Mouse (Mus musculus): Measurements from ENCODE around the gene 1700012B09Rik.

Gene 1700012B09Rik

DNA sequence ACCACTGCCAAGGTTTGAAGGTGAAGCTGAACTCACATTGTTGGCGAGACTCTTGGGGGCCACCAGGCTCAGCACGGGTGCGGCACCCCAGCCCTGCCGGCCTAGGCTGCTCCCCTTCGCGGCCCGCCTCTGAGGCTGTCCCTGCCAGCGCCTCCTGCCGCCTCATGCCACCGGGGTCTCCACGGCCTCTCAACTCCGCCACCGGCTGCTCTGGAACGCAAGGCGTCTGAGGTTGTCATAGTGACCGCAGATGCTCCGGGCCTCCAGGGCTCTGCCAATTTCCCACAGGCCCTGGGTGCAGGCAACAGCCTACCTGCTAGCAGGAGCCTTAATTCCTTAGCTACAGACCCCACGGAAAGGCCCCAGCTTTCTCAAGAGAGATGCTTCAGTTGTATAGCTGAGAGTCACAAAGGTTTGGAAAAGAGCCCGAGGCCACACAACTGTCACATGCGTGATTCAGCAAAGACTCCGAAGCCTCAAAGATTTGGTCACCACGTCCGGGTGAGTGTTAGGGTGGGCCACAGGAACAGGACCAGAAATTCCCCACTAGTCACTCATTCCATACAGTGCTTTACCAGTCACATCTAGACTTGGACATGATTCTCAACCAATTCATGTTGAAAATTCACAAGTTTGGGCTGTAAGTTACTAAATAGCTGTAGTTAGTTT lies at the start of gene 1700012B09Rik:
TSS of gene 1700012B09Rik (minus strand) at position 228 of the 669 bp plus-strand sequence.
- no peak for DNase-seq (ENCODE audit: low spot score)

DNA sequence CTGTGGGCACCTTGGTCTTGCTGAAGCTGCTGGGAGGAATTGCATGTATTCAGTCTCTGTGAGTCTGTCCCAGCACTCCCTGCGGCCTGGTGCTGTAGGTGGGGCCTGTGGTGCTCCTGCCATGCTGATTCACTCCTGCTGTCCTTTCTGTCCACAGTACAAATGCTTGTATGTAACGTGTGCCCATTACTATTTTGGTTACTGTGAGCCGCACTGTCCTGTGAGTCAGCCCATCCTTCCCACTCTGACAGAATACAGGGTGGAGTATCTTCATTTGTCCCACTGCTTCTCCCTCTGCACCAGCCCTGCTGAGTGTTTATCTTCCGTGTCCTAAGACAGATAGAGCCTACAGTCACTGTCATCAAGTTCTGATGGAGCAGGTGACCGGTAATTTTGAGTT lies 39.3 kb upstream of the 1700012B09Rik start:
- DNase-seq (ENCODE audit: low spot score): no peak

DNA sequence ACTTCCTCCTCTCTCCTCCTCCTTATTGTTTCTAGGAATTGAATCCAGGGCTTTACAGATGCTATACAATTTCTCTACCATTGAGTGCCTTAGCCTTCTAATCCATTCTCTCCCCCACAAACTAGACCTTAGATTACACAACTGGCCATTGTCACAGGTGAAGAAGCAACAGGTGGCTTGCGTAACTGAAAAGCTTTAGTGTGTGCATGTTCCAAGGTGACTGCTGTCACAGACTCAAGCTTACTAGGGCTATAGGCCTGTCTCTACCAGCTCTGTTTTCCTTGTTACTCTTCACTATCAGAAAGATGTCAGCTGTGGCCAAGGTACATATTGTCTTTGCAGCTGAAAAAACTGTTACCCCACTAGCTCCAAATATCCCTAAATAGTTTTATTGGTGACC lies 36.0 kb upstream of the 1700012B09Rik start:
- no peak for DNase-seq (ENCODE audit: low spot score)

DNA sequence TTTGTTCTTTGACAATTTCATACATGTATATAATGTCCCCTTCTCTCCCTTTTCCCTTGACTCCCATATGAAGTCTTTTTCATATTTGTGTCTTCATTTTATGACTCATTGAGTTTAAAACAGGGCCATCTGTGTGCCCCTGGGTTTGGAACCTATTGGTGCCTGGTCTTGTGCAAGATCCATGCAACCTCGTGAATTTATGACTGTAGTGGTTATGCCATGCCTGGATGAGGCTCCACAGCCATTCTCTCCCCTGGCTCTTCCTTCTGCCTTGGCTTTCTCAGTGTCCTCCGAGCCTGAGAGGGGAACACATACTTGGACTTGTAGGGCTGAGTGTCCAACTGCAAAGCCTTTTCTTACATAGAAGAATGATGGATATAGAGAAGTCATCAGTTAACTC lies 34.9 kb upstream of the 1700012B09Rik start:
- DNase-seq (ENCODE audit: low spot score): no peak

DNA sequence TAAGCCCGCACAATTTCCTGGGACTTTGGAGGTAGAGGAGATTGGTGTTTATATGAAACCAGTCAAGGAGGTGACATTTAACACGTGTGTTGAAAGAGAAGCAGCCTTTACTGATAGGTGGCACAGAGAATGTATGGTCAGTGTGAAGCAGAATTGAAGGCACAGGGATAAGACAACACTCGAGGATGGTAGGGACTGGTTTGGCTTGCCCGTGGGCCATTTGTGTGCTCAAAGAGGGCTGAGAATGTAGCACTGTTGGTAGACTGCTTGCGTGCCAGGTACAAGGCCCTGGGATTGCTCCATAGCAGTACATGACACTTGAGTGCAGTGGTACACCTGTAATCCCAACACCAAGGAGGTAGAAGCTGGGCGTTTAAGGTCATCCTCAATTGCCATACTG lies 16.5 kb upstream of the 1700012B09Rik start:
- DNase-seq (ENCODE audit: low spot score): no peak

DNA sequence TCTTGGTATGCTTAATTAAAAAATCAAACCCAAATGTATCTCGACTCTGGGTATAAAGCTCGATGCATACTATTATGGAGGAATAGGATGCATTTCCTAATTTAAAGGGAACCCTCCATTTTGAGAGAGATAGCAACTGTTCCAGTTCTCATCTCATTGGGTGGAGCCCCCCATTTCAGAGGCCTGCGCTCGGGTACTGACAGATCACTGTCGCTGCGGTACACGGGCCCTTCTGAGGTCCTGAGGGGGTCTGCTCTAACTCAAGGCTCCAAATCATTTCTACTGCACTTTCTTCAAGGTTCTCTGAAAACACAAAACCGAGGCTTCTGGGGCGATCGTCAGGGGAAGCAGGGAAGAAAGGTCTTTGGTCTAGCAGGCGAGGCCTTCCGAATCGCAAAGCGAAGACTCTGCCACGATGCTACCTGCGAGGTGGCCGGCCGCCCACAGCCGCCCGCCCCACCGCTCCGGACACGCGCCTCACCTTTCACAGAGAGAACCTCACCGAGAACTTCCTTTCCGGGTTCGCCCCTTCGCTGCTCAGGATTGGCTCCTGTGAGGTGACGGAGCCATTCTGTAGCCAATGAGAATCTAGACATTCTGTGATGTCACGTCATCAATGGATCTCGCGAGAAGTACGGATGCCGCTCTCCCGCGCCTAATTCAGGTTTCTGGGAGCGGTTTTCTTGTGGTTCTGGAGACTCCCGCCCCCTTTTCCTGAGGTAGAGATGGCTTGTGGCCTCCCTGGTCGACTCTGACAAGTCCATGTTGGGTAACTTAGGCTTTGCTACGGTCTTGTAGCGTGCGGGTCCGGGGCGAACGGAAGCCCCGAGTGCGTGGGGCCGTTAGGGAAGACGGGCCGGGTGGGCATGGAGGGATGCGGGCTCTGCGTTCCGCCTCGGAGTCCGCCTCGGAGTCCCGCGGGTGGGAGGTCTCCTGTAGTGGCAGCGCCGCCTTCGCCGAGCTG lies 13.5 kb upstream of the 1700012B09Rik start, which contains the start of the genes Mre11a and Ankrd49:
TSS of gene Mre11a (plus strand) at position 616 of the 964 bp plus-strand sequence.
TSS of gene Ankrd49 (minus strand) at position 818 of the 964 bp plus-strand sequence.
- peak; percentile 85 for DNase-seq (ENCODE audit: low spot score)

DNA sequence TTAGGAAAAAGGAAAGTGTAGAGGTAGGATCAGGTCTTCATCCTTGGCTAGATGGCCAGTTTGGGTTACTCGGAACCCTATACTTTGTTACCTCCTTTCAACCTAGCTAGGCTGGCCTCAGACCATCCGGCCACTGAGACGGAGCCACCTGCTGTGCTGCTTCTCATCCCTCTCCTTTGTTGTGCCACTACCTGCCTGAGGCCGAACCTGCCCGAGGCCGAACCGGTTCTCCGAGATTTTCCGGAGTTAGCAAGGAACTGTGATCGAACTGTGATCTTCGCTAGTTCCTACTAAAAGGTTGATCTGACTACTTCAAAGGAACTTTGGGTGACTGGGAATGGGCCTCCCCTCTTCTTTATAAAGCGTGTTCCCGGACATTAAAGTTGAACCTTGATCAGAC lies 7.5 kb upstream of the 1700012B09Rik start:
- DNase-seq (ENCODE audit: low spot score): peak; percentile 33

DNA sequence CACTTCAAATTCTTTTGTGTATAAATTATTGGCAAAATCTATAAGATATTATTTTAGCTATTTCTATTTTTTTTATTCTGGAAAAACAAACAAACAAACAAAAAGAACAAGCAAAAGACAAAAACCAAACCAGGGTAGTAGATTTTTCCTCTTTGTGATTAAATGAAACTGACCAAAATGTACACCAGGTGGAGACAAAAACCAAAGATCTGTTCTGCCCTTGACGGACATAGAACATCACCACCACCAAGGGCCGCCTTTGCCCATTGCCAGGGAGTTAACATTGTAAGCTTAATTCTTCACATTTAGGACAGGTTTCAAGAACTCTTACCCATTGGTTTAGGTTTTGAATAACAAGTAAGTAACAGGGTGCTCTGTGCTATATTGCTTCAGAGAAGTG lies 3.0 kb upstream of the 1700012B09Rik start:
- no peak for DNase-seq (ENCODE audit: low spot score)

DNA sequence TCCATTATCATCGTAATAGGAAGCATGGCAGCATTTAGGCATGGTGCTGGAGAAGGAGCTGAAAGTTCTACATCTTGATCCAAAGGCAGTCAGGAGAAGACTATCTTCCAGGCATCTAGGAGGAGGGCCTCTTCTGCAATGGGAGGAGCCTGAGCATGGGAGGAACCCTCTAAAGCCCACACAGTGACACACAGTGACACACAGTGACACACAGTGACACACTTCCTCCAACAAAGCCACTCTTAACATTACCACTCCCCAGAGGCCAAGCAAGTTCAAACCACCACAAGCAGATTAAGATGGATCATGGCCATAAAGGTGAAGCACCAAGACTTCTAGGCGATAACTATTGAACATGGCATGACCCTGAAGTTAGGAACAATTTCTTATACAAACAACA lies 1.2 kb upstream of the 1700012B09Rik start:
- DNase-seq (ENCODE audit: low spot score): no peak

DNA sequence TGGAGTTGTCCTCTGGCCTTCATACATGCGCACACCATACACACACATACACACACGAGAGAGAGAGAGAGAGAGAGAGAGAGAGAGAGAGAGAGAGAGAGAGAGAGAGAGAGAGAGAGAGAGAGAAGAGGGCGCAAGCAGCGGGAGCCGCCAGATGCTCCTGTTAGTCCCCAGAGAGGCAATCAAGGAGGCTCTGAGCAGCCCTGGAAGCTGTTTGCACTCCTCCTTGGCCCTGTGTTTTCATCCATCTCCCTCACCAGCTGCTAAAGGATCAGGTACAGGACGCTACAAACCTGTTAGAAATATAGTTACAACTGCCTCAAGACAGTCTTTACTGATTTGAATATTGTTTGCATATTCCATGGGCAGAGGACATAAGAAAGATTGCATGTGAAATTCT lies 1.0 kb downstream of the 1700012B09Rik start:
- DNase-seq (ENCODE audit: low spot score): no peak

DNA sequence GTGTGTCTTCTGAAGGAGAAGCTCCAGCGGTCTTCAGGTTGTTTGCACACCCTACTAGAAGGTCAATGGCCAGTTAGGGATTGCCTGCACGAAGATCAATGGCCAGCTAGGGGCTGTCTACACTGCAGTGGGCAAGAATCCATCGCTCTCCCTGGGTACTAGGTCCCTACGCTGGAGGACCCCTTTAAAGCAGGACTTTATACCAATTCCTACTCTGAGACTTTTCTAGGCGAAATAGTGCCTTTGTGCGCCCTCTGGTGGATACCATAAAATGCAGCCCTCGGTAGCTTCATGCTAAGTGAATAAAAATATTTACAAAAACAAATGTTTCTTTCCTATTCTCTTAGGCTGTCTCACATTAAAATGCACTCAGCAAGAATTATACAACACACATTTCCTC lies 6.1 kb downstream of the 1700012B09Rik start:
- DNase-seq (ENCODE audit: low spot score): peak; percentile 47

DNA sequence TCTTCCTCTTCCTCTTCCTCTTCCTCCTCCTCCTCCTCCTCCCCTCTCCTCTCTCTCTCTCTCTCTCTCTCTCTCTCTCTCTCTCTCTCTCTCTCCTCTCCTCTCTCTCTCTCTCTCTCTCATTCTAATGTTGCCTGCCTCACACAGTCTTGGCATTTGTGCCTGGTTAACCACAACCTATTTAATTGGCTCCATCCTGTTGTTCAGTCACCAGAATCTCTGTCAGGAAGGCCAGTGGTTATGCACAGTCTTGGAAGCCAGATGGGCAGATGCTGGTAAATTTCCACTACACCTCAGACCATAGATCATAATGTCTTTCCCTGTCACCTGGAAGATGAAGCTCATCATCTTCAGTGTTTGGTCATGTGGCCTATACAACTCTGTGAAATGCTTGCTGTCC lies 11.6 kb downstream of the 1700012B09Rik start:
- DNase-seq (ENCODE audit: low spot score): no peak

DNA sequence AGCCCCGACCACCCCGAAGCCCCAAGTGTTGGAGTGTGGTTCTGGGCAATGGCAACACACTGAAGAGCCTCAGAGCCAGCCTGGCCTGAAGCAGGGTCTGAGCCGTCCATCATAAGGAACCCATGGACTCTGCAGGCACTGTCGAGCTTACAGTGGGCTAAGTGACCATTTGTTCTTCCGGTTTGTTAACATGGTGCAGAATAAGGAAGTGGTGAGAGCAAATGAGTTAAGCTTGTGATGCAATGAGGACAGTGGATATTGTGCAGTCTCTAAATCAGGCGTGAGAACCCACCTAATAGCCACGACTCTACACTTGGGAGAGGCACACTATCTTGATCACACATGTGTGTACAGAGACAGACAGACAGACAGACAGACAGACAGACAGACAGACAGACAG lies 12.2 kb downstream of the 1700012B09Rik start:
- no peak for DNase-seq (ENCODE audit: low spot score)

DNA sequence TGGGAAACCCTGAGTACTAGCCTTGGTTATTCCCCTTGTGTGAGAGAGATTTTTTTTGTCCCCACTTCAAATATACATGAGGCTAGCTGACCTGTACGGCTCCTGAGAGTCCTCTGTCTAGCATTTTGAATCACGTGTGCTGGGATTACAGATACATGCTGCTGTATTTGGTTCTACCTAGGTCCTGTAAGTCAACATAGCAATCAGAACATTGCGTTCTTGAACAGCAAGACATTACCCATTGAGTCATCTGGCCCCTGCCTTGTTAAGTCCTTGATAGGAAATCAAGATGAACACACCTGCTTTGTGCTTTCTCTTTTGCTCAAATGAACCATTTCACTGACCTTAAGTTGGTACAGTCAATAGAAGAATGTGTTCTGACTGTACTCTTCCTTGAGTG lies 16.4 kb downstream of the 1700012B09Rik start:
- no peak for DNase-seq (ENCODE audit: low spot score)

DNA sequence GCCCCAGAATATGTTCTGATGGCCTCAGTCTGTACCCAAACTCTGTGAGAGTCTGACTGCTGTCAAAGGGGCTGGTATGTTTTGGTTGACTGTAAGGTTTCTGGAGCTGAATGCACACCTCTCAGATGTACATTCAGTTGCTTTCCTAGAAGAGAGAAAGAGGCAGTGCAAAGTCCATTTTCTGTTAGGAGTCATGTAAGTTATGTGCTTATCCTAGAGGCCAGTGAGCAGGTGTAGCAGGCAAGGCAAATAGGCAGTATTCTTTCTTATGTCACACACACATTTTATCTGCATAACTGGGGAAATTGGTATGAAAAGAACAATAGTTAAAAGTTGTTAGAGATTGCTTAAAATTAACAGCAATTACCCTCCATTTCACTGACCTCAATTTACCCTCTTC lies 16.9 kb downstream of the 1700012B09Rik start:
- DNase-seq (ENCODE audit: low spot score): no peak

DNA sequence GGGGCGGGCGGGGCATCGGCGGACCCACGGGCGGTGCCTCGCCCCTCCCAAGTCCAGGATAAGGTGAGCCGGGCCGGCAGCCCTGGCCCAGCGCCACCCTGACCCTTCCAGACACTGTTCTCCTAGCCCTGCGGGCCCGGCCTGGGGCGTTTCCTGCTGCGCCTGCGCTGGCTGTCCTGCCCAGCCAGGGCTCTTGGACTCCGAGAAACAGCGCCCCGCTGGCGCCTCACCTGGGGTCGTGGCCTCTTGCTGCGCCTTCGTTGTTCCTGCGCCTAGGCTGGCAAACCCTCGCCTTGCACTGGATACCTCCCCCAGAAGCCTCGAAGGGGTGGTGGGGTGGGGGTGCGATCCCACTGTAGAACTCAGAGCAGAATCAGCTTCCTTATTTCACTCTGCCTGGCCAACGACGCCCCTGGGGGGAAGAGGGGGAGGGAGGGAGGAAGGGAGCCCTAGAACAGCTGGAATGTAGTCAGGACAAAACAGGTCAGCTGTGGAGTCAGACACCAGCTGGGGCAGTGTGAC lies 18.8 kb downstream of the 1700012B09Rik start, which contains the start of gene Fut4:
TSS of gene Fut4 (minus strand) at position 393 of the 522 bp plus-strand sequence.
- peak; percentile 52 for DNase-seq (ENCODE audit: low spot score)

DNA sequence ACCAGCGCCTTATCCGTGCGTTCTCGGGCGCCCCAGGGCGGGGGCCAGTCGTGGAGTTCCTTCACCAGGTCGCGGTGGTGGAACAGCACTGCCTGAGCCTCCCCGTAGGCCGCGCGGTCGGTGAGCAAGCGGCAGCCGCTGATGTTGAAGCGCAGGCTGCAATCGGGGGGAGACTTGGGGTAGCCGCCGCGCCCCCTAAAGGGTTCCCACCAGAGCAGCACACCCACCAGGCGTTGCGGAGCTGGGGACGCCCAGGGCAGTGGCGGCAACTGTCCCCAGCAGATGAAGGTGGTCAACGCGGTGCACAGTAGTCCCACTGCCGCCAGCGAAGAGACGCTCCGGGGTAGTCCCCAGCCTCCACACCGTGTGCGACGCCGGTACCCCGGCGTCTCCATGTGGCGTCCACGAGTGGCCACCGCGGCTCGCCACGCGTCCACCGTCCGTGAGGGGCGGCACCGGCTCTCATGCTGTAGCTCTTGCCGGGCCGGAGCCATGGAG lies 19.3 kb downstream of the 1700012B09Rik start:
- DNase-seq (ENCODE audit: low spot score): peak; percentile 23

DNA sequence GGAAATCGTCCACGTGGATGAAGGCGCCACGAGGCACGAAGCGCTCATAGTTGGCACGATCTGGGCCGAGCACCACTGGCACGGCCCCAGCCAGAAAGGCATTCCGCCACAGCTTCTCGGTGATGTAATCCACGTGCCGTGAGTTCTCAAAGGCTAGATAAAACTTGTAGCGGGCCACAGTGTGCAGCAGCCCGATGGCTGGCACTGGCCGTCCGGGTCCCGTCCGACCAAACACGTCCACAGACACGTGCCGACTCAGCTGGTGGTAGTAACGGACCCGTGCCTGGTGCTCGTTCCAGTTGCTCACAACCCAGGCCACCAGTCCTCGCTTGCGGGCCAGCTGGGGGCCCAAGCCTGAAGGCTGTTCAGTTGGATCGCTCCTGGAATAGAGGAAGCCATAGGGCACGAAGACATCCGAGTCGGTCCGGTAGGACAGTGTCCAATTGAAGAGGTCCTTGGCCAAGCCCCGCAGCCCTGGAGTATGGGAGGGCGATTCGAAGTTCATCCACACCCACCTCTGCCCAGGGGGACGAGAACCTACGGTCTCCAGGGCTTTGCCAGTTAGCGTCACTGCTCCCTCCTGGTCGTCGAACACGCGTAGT lies 19.8 kb downstream of the 1700012B09Rik start:
- no peak for DNase-seq (ENCODE audit: low spot score)

DNA sequence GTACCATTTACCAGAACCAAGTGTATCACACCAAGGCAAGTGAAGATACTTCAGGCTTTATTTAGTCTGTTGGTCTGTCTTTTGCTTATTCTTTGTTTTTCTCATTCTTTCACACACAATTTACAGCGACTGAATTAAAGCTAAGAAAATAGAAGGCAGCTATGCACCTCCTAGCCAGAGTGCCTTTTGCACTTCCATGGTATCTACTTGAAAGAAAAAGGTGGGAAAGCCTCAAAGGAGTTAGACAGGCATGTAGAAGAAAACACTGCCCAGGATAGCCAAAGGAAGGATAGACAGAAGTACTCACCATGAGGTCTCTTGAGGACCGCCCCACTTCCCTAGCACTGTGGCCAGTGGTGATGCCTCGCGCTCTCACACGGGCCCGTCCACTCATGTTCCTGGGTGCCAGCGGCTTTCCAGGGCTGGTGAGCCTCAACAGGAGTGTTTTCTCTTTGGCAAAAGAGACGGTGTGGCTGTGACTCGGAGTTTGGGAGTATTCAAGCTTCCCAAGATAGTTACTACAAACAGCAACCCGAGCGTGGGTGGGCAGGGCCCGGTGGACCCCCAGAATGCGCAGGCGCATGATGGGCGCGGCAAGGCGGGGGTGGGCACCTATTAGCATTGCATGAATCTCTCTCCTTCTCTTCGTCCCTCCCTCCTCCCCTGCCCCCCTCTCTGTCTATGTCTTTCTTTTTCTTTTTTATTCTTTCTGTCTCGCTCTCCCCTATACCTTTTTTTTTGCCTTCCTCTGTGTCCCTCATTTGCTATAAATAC lies 30.5 kb downstream of the 1700012B09Rik start, which contains the start of gene Piwil4:
TSS of gene Piwil4 (minus strand) at position 583 of the 774 bp plus-strand sequence.
- no peak for DNase-seq (ENCODE audit: low spot score)

DNA sequence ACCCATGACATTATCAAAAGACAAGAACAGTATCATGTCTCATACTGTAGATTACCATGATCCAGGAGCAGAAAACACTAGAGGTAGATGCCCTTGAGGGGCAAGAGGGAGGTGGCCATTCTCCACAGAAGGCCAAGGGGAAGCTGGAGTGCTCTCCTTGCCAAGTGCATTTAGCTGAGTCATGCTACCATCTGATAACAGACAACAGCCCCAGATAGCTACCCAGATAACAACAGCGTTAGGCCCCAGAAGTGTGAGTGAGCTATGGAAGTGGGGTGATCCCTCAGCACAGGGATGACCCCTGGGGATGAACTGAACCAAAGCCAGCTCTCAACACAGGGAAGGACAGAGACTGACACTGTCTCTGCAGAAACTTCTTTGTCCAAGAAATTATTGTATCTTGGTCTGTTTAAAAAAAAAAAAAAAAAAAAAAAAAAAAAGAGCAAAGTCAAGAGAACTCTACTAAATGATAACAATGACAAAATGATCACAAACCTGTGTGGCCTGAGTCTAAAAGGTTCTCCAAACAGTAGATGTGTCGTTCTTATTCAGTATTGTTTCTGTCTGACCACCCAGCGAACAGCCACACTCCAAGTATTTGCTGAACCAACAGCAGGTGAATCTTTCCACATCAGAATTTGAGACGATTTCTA lies 31.2 kb downstream of the 1700012B09Rik start:
- no peak for DNase-seq (ENCODE audit: low spot score)
